Mouse (Mus musculus) cortical plate, adult 2 months (tissue): ENCODE measurements around the gene Crybb1.
A peak's percentile ranks its signal among the peaks of the same experiment; 100 is the strongest.

Experiments used
- CTCF ChIP-seq: fragments of 200-500 bp; IDR thresholded peaks from 2 replicates; pipeline ENCODE4 v1.5.1; 2011; ENCODE audit warnings: mild to moderate bottlenecking, control low read depth, low read length; ENCODE audit not compliant: insufficient read depth; ENCODE audit errors: extremely low read depth
- POLR2A ChIP-seq: fragments of 200-500 bp; IDR thresholded peaks from 2 replicates; pipeline ENCODE4 v1.6.1; 2011; ENCODE audit warnings: mild to moderate bottlenecking, low read length, control low read depth; ENCODE audit not compliant: insufficient read depth; ENCODE audit errors: extremely low read depth

GRCm38 (mm10) chr5:112301694-112302093 is 46.1 kb downstream of the Crybb1 start:
- TF ChIP-seq CTCF (0 out of 2 replicates have a peak, but pooled peaks have one; percentile 3), POLR2A (no peak)
